Mouse (Mus musculus) spleen, adult 2 months (tissue): Measurements from ENCODE around the gene Klhl33.

Source experiments
- CTCF ChIP-seq: fragments of 200-500 bp; IDR thresholded peaks from 2 replicates; pipeline ENCODE4 v1.5.1; 2011; ENCODE audit warnings: mild to moderate bottlenecking, inconsistent platforms; ENCODE audit not compliant: insufficient read depth, insufficient read length, insufficient replicate concordance; ENCODE audit errors: extremely low read depth
- POLR2A ChIP-seq: fragments of 200-500 bp; IDR thresholded peaks from 2 replicates; pipeline ENCODE4 v1.6.1; 2011; ENCODE audit warnings: low read depth, low read length, inconsistent platforms

DNA sequence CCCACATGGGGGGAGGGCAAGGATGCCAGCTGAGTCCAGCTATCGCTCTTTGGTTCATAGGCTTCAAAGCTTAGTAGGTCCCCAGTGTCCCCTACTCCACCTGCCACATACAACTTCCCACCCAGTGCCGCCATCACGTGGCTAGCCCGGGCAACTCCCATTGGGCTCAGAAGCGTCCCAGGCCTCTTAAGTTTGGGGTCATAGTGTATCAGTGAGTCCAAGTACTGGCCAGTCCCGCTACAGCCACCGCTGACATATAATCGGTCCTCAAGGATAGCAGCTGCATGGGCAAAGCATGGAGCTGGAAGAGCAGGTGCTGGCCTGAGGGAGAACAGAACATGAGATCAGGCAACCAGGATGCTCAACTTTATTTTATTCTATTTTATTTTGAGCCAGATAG is 5.7 kb downstream of the Klhl33 start:
- no peak for TF ChIP-seq CTCF
- TF ChIP-seq POLR2A = no peak
